Mouse (Mus musculus): ENCODE measurements around the gene Prune2.

GRCm38 (mm10) chr19:17155216-17155615 is 199.3 kb downstream of the Prune2 start:
- TF ChIP-seq POLR2A (IDR thresholded peaks at IDR 0.05; ENCODE audit: borderline replicate concordance, insufficient read depth, low read length), result no peak
- no peak for TF ChIP-seq CTCF (IDR thresholded peaks at IDR 0.05; ENCODE audit: borderline replicate concordance, insufficient read depth, low read depth, low read length)
